Mouse (Mus musculus) adrenal gland (tissue): ENCODE measurements around the gene Gorab.

ENCODE experiments used
- intact Hi-C: fragments of 180-260 bp; cut with DNase I; formaldehyde crosslinking; loops from one replicate; pipeline ENCODE4 v1.15.1; 2025
- long read RNA-seq, 2 experiments: library from polyadenylated mRNA; unstranded; transcript quantifications; one replicate each; pipeline ENCODE4 v2.0.0; 2020; ENCODE audit warnings: borderline replicate concordance in 1 of 2; ENCODE audit not compliant: insufficient replicate concordance in 1 of 2

Gene Gorab
- long read RNA-seq, experiment 1, transcript Gorab-201 (5 exons, 2,538 nt) = major isoform, 6 of 10 reads
- long read RNA-seq, experiment 1, partial matches to known transcripts = 0 of 10 reads
- long read RNA-seq, experiment 1, other reads (novel, unspliced or antisense) = 2 of 10 reads
- long read RNA-seq, experiment 2, transcript Gorab-201 (5 exons, 2,538 nt) = major isoform, 5 of 7 reads
- long read RNA-seq, experiment 2, partial matches to known transcripts = 1 of 7 reads
- long read RNA-seq, experiment 2, other reads (novel, unspliced or antisense) = 0 of 7 reads

GRCm38 (mm10) chr1:163403498-163404126 lies at the start of gene Gorab:
TSS of gene Gorab (minus strand) at chr1:163403669.
- intact Hi-C loops = no loop called here

- intact Hi-C loops = no loop called here
These were observed 40.4 kb upstream of the Gorab start for GRCm38 (mm10) chr1:163443832-163444231.

GRCm38 (mm10) chr1:163439002-163439401 lies 35.5 kb upstream of the Gorab start:
- intact Hi-C loops = no loop called here

GRCm38 (mm10) chr1:163423467-163424014 lies 20.1 kb upstream of the Gorab start:
- intact Hi-C loops = no loop called here

GRCm38 (mm10) chr1:163417191-163417590 lies 13.7 kb upstream of the Gorab start:
- intact Hi-C loops = no loop called here

- intact Hi-C loops = no loop called here
These were observed 10.7 kb upstream of the Gorab start for GRCm38 (mm10) chr1:163414200-163414599.

- intact Hi-C loops = no loop called here
These were observed 2.7 kb upstream of the Gorab start for GRCm38 (mm10) chr1:163406203-163406602.

GRCm38 (mm10) chr1:163391321-163391720 lies 12.1 kb downstream of the Gorab start:
- intact Hi-C loops = no loop called here

GRCm38 (mm10) chr1:163390044-163390443 lies 13.4 kb downstream of the Gorab start:
- intact Hi-C loops = no loop called here

- intact Hi-C loops = no loop called here
These were observed 17.3 kb downstream of the Gorab start for GRCm38 (mm10) chr1:163386196-163386595.

GRCm38 (mm10) chr1:163383442-163384027 lies 19.9 kb downstream of the Gorab start:
- intact Hi-C loops = no loop called here

GRCm38 (mm10) chr1:163382048-163382719 lies 21.3 kb downstream of the Gorab start:
- intact Hi-C loops = no loop called here

- intact Hi-C loops = no loop called here
These were observed 22.9 kb downstream of the Gorab start for GRCm38 (mm10) chr1:163380591-163380990.

- intact Hi-C loops = no loop called here
These were observed 23.4 kb downstream of the Gorab start for GRCm38 (mm10) chr1:163380072-163380471.

GRCm38 (mm10) chr1:163377924-163378323 lies 25.5 kb downstream of the Gorab start:
- intact Hi-C loops = no loop called here

- intact Hi-C loops = no loop called here
These were observed 26.5 kb downstream of the Gorab start for GRCm38 (mm10) chr1:163376818-163377581.

GRCm38 (mm10) chr1:163374455-163374854 lies 29.0 kb downstream of the Gorab start:
- intact Hi-C loops = no loop called here

- intact Hi-C loops = no loop called here
These were observed 41.3 kb downstream of the Gorab start for GRCm38 (mm10) chr1:163362202-163362601.

GRCm38 (mm10) chr1:163361376-163361775 lies 42.1 kb downstream of the Gorab start:
- intact Hi-C loops = no loop called here

GRCm38 (mm10) chr1:163360796-163361195 lies 42.7 kb downstream of the Gorab start:
- intact Hi-C loops = no loop called here

GRCm38 (mm10) chr1:163359521-163359920 lies 43.9 kb downstream of the Gorab start:
- intact Hi-C loops = no loop called here
